Mouse (Mus musculus): ENCODE results near the gene Tex33. TPM values are rescaled to one million over a fixed set of nuclear protein-coding genes. Genes with fewer than 3 reads are reported as not detected.
"Not testable (repeated sequence)": the region's sequence is repeated elsewhere in the genome, so short reads cannot be mapped to it uniquely, and the experiment has no call there.

Gene Tex33
- polyA plus RNA-seq, 1 experiment: not detected

- no peak for TF ChIP-seq POLR2A (IDR thresholded peaks at IDR 0.05; ENCODE audit: low read depth, low read length)
- TF ChIP-seq CTCF (IDR thresholded peaks at IDR 0.05; ENCODE audit: extremely low read depth, insufficient read depth, insufficient read length, insufficient replicate concordance): no peak
- 70% methylated on average over 4 of the region's 4 CpGs for WGBS
These were observed 65.0 kb downstream of the Tex33 start for GRCm38 (mm10) chr15:78330706-78331105.

GRCm38 (mm10) chr15:78329972-78330371 is 65.7 kb downstream of the Tex33 start:
- not testable (repeated sequence) for H3K4me3 ChIP-seq (ENCODE audit: extremely low read depth, insufficient read depth, insufficient read length); H3K27me3 ChIP-seq (ENCODE audit: control insufficient read depth, insufficient read depth, low read length); H3K27ac ChIP-seq (ENCODE audit: insufficient read depth, low read length); DNase-seq (ENCODE audit: low read depth in 1 of 2, low spot score in 2 of 2); H3K36me3 ChIP-seq (ENCODE audit: control insufficient read depth, insufficient read depth, low read length)
- H3K4me1 ChIP-seq (ENCODE audit: control insufficient read depth, insufficient read depth, insufficient read length): peaks cover 13% of the 10 kb centered on the region; the same call in 1 of the 2 replicates
- WGBS: 70% methylated on average over 6 of the region's 6 CpGs

More at GRCm38 (mm10) chr15:78330706-78331105, 65.0 kb downstream of the Tex33 start:
- Histone ChIP-seq H3K36me3 (ENCODE audit: control insufficient read depth, insufficient read depth, low read length) (no peaks in the 10 kb centered on the region), H3K4me1 (ENCODE audit: control insufficient read depth, insufficient read depth, insufficient read length) (peaks cover 8% of the 10 kb centered on the region; the same call in 1 of the 2 replicates), H3K27me3 (ENCODE audit: control insufficient read depth, insufficient read depth, low read length) (no peaks in the 10 kb centered on the region), H3K4me3 (ENCODE audit: extremely low read depth, insufficient read depth, insufficient read length) (no peak overlapping the region), H3K27ac (ENCODE audit: insufficient read depth, low read length) (0 out of 2 replicates have a peak overlapping the region, but pooled peaks have one; percentile 8)
- DNase-seq (ENCODE audit: low read depth in 1 of 2, low spot score in 2 of 2): no peak

- TF ChIP-seq CTCF (IDR thresholded peaks at IDR 0.05; ENCODE audit: extremely low read depth, insufficient read depth, insufficient read length, insufficient replicate concordance): no peak
- no peak for TF ChIP-seq POLR2A (IDR thresholded peaks at IDR 0.05; ENCODE audit: low read depth, low read length)
- Histone ChIP-seq H3K4me1 (ENCODE audit: control insufficient read depth, insufficient read depth, insufficient read length) (peaks cover 13% of the 10 kb centered on the region; the same call in 1 of the 2 replicates), H3K27ac (ENCODE audit: insufficient read depth, low read length) (no peak overlapping the region), H3K4me3 (ENCODE audit: extremely low read depth, insufficient read depth, insufficient read length) (no peak overlapping the region), H3K36me3 (ENCODE audit: control insufficient read depth, insufficient read depth, low read length) (no peaks in the 10 kb centered on the region), H3K27me3 (ENCODE audit: control insufficient read depth, insufficient read depth, low read length) (no peaks in the 10 kb centered on the region)
- no peak for DNase-seq (ENCODE audit: low read depth in 1 of 2, low spot score in 2 of 2)
- 71% methylated on average over 3 of the region's 3 CpGs for WGBS
These were observed 67.1 kb downstream of the Tex33 start for GRCm38 (mm10) chr15:78328520-78329097.

Other genes with a start within 250 kb of the Tex33 start
- gene Ift27, start 221.8 kb downstream of the Tex33 start, polyA plus RNA-seq (2012; rRNA removed): 27.5 and 46.2 TPM in 2 replicates
- gene Pvalb, start 189.5 kb downstream of the Tex33 start, polyA plus RNA-seq (2012; rRNA removed): not detected in 2 replicates
- gene Ncf4, start 151.1 kb downstream of the Tex33 start, polyA plus RNA-seq (2012; rRNA removed): 122 and 137 TPM in 2 replicates
- gene Csf2rb2, start 90.2 kb downstream of the Tex33 start, polyA plus RNA-seq (2012; rRNA removed): 14.4 and 16.4 TPM in 2 replicates
- gene Csf2rb, start 70.2 kb downstream of the Tex33 start, polyA plus RNA-seq (2012; rRNA removed): 39.5 and 44.9 TPM in 2 replicates
- 16.3 and 16.8 TPM in 2 replicates for gene Tst, start 10.0 kb upstream of the Tex33 start, polyA plus RNA-seq (2012; rRNA removed)
- 97.7 and 117 TPM in 2 replicates for gene Mpst, start 10.5 kb upstream of the Tex33 start, polyA plus RNA-seq (2012; rRNA removed)
- gene Kctd17, start 32.7 kb upstream of the Tex33 start, polyA plus RNA-seq (2012; rRNA removed): 61.5 and 85.3 TPM in 2 replicates
- 0.21 and 0.35 TPM in 2 replicates for gene Tmprss6, start 72.7 kb upstream of the Tex33 start, polyA plus RNA-seq (2012; rRNA removed)
- gene Il2rb, start 99.4 kb upstream of the Tex33 start, polyA plus RNA-seq (2012; rRNA removed): 63.5 and 84.1 TPM in 2 replicates
- gene C1qtnf6, start 135.5 kb upstream of the Tex33 start, polyA plus RNA-seq (2012; rRNA removed): 22.9 and 23.6 TPM in 2 replicates
- 0.26 TPM in 1 of 2 replicates, not detected in the other for gene Sstr3, start 148.8 kb upstream of the Tex33 start, polyA plus RNA-seq (2012; rRNA removed)
- gene Rac2, start 176.9 kb upstream of the Tex33 start, polyA plus RNA-seq (2012; rRNA removed): 1,941 and 2,027 TPM in 2 replicates
- gene Cyth4, start 201.1 kb upstream of the Tex33 start, polyA plus RNA-seq (2012; rRNA removed): 136 and 148 TPM in 2 replicates

Measured in spleen, adult 2 months (tissue).